Mouse (Mus musculus): ENCODE measurements around the gene Jade1. TPM values are rescaled to one million over a fixed set of nuclear protein-coding genes. Genes with fewer than 3 reads are reported as not detected.

Gene Jade1
- polyA plus RNA-seq, 1 experiment from 2014 or later, result 15.6 TPM

- Histone ChIP-seq H3K4me1 (ENCODE audit: control insufficient read depth, insufficient read depth, low read length) (no peaks in the 10 kb centered on the region), H3K9me3 (ENCODE audit: control insufficient read depth, low read length) (no peaks in the 10 kb centered on the region), H3K27ac (ENCODE audit: low read depth, low read length) (no peak overlapping the region), H3K4me2 (ENCODE audit: low read depth) (no peak overlapping the region), H3K36me3 (ENCODE audit: control insufficient read depth, insufficient read depth, low read length) (no peaks in the 10 kb centered on the region), H3K4me3 (ENCODE audit: low read depth, low read length) (no peak overlapping the region), H3K27me3 (ENCODE audit: control insufficient read depth, insufficient read depth, low read length) (no peaks in the 10 kb centered on the region), H3K9ac (ENCODE audit: low read length) (no peak overlapping the region)
- ATAC-seq (ENCODE audit: insufficient read depth, low FRiP score, low TSS enrichment), result no peak
- DNase-seq (ENCODE audit: low spot score), result no peak
- WGBS, result 94% methylated on average over 7 of the region's 7 CpGs
Measured at GRCm38 (mm10) chr3:41586917-41587316, 31.4 kb downstream of the Jade1 start.

GRCm38 (mm10) chr3:41587588-41587987 is 32.1 kb downstream of the Jade1 start:
- H3K27me3 ChIP-seq (ENCODE audit: control insufficient read depth, insufficient read depth, low read length), result no peaks in the 10 kb centered on the region
- no peak overlapping the region for H3K27ac ChIP-seq (ENCODE audit: low read depth, low read length)
- no peaks in the 10 kb centered on the region for H3K36me3 ChIP-seq (ENCODE audit: control insufficient read depth, insufficient read depth, low read length)
- ATAC-seq (ENCODE audit: insufficient read depth, low FRiP score, low TSS enrichment) (no peak), DNase-seq (ENCODE audit: low spot score) (no peak)
- no peak overlapping the region for H3K9ac ChIP-seq (ENCODE audit: low read length)
- H3K4me3 ChIP-seq (ENCODE audit: low read depth, low read length), result no peak overlapping the region
- no peaks in the 10 kb centered on the region for H3K9me3 ChIP-seq (ENCODE audit: control insufficient read depth, low read length)
- no peaks in the 10 kb centered on the region for H3K4me1 ChIP-seq (ENCODE audit: control insufficient read depth, insufficient read depth, low read length)
- WGBS, result 77% methylated on average over 6 of the region's 6 CpGs
- no peak overlapping the region for H3K4me2 ChIP-seq (ENCODE audit: low read depth)

DNA sequence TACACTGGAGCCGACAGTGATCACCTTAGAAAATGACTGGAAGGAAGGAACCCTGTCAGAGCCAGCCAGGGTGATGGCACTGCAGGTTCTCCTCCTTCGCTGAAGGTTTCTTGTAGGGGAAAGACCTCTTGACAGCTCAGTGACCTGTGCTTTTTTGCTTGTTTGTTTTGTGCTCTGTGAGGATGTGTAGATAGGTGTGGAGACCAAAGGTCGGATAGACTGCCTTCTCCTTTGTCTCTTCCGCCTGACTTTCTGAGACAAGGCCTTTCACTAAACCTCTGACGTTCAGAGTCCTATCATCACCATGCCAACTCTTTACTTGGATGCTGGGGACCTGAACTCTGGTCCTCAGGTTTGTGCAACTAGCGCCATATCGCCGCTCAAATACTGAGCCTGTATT is 33.0 kb downstream of the Jade1 start:
- Histone ChIP-seq H3K4me1 (ENCODE audit: control insufficient read depth, insufficient read depth, low read length) (no peaks in the 10 kb centered on the region), H3K9me3 (ENCODE audit: control insufficient read depth, low read length) (no peaks in the 10 kb centered on the region), H3K27ac (ENCODE audit: low read depth, low read length) (no peak overlapping the region), H3K4me2 (ENCODE audit: low read depth) (no peak overlapping the region), H3K27me3 (ENCODE audit: control insufficient read depth, insufficient read depth, low read length) (no peaks in the 10 kb centered on the region), H3K36me3 (ENCODE audit: control insufficient read depth, insufficient read depth, low read length) (no peaks in the 10 kb centered on the region; the same call in 1 of the 2 replicates), H3K4me3 (ENCODE audit: low read depth, low read length) (no peak overlapping the region), H3K9ac (ENCODE audit: low read length) (no peak overlapping the region)
- DNase-seq (ENCODE audit: low spot score) (no peak), ATAC-seq (ENCODE audit: insufficient read depth, low FRiP score, low TSS enrichment) (no peak)
- WGBS, result 83% methylated on average over 8 of the region's 8 CpGs

DNA sequence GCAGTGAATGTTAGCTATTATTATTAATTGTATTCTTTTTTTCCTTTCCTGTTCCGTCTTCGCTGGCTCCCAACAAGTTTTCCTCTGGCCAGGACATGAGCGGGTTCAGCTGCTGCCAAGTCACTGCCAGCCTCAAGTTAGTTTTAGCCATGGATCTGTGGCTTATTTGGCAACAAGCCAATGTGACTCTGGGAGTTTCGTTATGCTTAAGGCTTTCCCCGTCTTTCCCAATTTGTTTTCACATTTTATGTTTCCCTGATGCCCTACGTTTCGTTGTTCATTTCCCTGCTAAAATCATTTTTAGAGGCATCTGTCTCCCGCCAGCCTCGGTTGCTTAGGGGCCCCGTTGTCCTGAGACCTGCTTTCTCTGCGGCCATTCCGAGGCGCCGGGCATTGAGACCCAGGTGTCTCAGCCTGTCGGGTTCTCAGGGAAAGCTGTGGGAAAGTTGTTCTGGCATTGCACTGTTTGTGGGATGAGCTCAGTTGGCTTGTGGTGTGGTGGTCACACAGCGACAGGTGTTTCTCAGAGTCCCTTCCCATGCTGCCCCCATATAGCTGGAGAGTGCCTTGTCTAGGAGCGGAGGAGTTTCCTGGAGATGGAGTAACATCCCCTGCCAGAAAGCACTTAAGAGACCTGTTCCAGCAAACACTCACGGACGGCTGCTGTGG is 33.8 kb downstream of the Jade1 start:
- Histone ChIP-seq H3K36me3 (ENCODE audit: control insufficient read depth, insufficient read depth, low read length) (peaks cover 5% of the 10 kb centered on the region), H3K9me3 (ENCODE audit: control insufficient read depth, low read length) (no peaks in the 10 kb centered on the region), H3K4me3 (ENCODE audit: low read depth, low read length) (no peak overlapping the region), H3K27ac (ENCODE audit: low read depth, low read length) (no peak overlapping the region), H3K9ac (ENCODE audit: low read length) (no peak overlapping the region), H3K4me1 (ENCODE audit: control insufficient read depth, insufficient read depth, low read length) (no peaks in the 10 kb centered on the region), H3K4me2 (ENCODE audit: low read depth) (no peak overlapping the region), H3K27me3 (ENCODE audit: control insufficient read depth, insufficient read depth, low read length) (no peaks in the 10 kb centered on the region)
- ATAC-seq (ENCODE audit: insufficient read depth, low FRiP score, low TSS enrichment) (no peak), DNase-seq (ENCODE audit: low spot score) (no peak)
- WGBS, result 91% methylated on average over 19 of the region's 19 CpGs

DNA sequence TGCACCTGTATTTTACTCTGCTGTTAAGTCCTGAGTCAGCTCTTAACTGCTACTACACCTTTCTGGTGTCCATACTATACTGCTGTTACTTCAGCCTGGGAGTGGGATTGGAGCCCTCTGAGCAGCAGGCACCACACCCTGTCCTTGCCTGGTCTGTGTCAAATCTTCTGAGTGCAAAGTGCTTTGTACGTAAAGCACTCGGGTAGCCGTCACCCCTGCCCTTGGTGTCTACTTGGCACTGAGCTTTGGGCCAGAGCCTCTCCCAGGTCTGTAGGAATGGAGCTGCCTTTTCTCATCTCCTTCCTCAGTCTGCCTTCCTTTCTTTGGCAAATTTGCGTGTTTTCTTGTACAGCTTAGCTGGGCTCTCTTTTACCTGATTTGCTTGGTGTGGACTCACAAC is 34.5 kb downstream of the Jade1 start:
- H3K4me1 ChIP-seq (ENCODE audit: control insufficient read depth, insufficient read depth, low read length), result no peaks in the 10 kb centered on the region
- H3K27ac ChIP-seq (ENCODE audit: low read depth, low read length), result no peak overlapping the region
- 95% methylated on average over 4 of the region's 4 CpGs for WGBS
- ATAC-seq (ENCODE audit: insufficient read depth, low FRiP score, low TSS enrichment) (no peak), DNase-seq (ENCODE audit: low spot score) (no peak)
- no peak overlapping the region for H3K4me3 ChIP-seq (ENCODE audit: low read depth, low read length)
- no peaks in the 10 kb centered on the region for H3K27me3 ChIP-seq (ENCODE audit: control insufficient read depth, insufficient read depth, low read length)
- no peaks in the 10 kb centered on the region for H3K9me3 ChIP-seq (ENCODE audit: control insufficient read depth, low read length)
- no peak overlapping the region for H3K9ac ChIP-seq (ENCODE audit: low read length)
- peaks cover 5% of the 10 kb centered on the region for H3K36me3 ChIP-seq (ENCODE audit: control insufficient read depth, insufficient read depth, low read length)
- no peak overlapping the region for H3K4me2 ChIP-seq (ENCODE audit: low read depth)

GRCm38 (mm10) chr3:41590695-41591559 is 35.4 kb downstream of the Jade1 start:
- Histone ChIP-seq H3K9ac (ENCODE audit: low read length) (no peak overlapping the region), H3K36me3 (ENCODE audit: control insufficient read depth, insufficient read depth, low read length) (peaks cover 5% of the 10 kb centered on the region), H3K4me1 (ENCODE audit: control insufficient read depth, insufficient read depth, low read length) (no peaks in the 10 kb centered on the region), H3K4me3 (ENCODE audit: low read depth, low read length) (no peak overlapping the region), H3K27me3 (ENCODE audit: control insufficient read depth, insufficient read depth, low read length) (no peaks in the 10 kb centered on the region), H3K27ac (ENCODE audit: low read depth, low read length) (no peak overlapping the region), H3K9me3 (ENCODE audit: control insufficient read depth, low read length) (no peaks in the 10 kb centered on the region), H3K4me2 (ENCODE audit: low read depth) (no peak overlapping the region)
- 93% methylated on average over 20 of the region's 20 CpGs for WGBS
- DNase-seq (ENCODE audit: low spot score) (no peak), ATAC-seq (ENCODE audit: insufficient read depth, low FRiP score, low TSS enrichment) (no peak)

GRCm38 (mm10) chr3:41591651-41592170 is 36.2 kb downstream of the Jade1 start:
- Histone ChIP-seq H3K9me3 (ENCODE audit: control insufficient read depth, low read length) (no peaks in the 10 kb centered on the region), H3K4me3 (ENCODE audit: low read depth, low read length) (no peak overlapping the region), H3K27ac (ENCODE audit: low read depth, low read length) (no peak overlapping the region), H3K36me3 (ENCODE audit: control insufficient read depth, insufficient read depth, low read length) (peaks cover 5% of the 10 kb centered on the region), H3K4me1 (ENCODE audit: control insufficient read depth, insufficient read depth, low read length) (no peaks in the 10 kb centered on the region), H3K4me2 (ENCODE audit: low read depth) (no peak overlapping the region), H3K27me3 (ENCODE audit: control insufficient read depth, insufficient read depth, low read length) (no peaks in the 10 kb centered on the region), H3K9ac (ENCODE audit: low read length) (no peak overlapping the region)
- no peak for ATAC-seq (ENCODE audit: insufficient read depth, low FRiP score, low TSS enrichment)
- WGBS, result 93% methylated on average over 14 of the region's 14 CpGs
- no peak for DNase-seq (ENCODE audit: low spot score)

GRCm38 (mm10) chr3:41592805-41593204 is 37.3 kb downstream of the Jade1 start:
- Histone ChIP-seq H3K27ac (ENCODE audit: low read depth, low read length) (no peak overlapping the region), H3K4me2 (ENCODE audit: low read depth) (no peak overlapping the region), H3K4me1 (ENCODE audit: control insufficient read depth, insufficient read depth, low read length) (no peaks in the 10 kb centered on the region), H3K9me3 (ENCODE audit: control insufficient read depth, low read length) (no peaks in the 10 kb centered on the region), H3K4me3 (ENCODE audit: low read depth, low read length) (no peak overlapping the region), H3K36me3 (ENCODE audit: control insufficient read depth, insufficient read depth, low read length) (peaks cover 5% of the 10 kb centered on the region), H3K27me3 (ENCODE audit: control insufficient read depth, insufficient read depth, low read length) (no peaks in the 10 kb centered on the region), H3K9ac (ENCODE audit: low read length) (no peak overlapping the region)
- WGBS, result 84% methylated on average over 7 of the region's 7 CpGs
- DNase-seq (ENCODE audit: low spot score) (no peak), ATAC-seq (ENCODE audit: insufficient read depth, low FRiP score, low TSS enrichment) (no peak)
